Mouse (Mus musculus): ENCODE data around the gene V1ra8. TPM values are rescaled to one million over a fixed set of nuclear protein-coding genes. Genes with fewer than 3 reads are reported as not detected.
"Not testable (repeated sequence)": the region's sequence is repeated elsewhere in the genome, so short reads cannot be mapped to it uniquely, and the experiment has no call there.

V1ra8 gene
- polyA plus RNA-seq (2014; fragmentation: Nextera tagmentation; extraction: Ambion mirVana): not detected in 2 replicates

GRCm38 (mm10) chr6:90202493-90202892 lies at the start of gene V1ra8:
V1ra8 (plus strand) TSS chr6:90202793.
- not testable (repeated sequence) for DNase-seq (ENCODE audit: low spot score); H3K4me2 ChIP-seq (ENCODE audit: low read depth, low read length, severe bottlenecking); H3K4me3 ChIP-seq (ENCODE audit: low read depth, low read length); H3K4me1 ChIP-seq (replicated peaks; ENCODE audit: control insufficient read depth, insufficient read depth, low read length); ATAC-seq (replicated peaks; ENCODE audit: low FRiP score); H3K27ac ChIP-seq (ENCODE audit: low read depth, low read length); H3K9ac ChIP-seq (ENCODE audit: low read length); H3K27me3 ChIP-seq (ENCODE audit: control insufficient read depth, insufficient read depth, low read length); H3K9me3 ChIP-seq (ENCODE audit: control insufficient read depth, low read length); H3K36me3 ChIP-seq (ENCODE audit: control insufficient read depth, insufficient read depth, low read length)
- WGBS: 71% methylated on average over 1 of the region's 2 CpGs

DNA sequence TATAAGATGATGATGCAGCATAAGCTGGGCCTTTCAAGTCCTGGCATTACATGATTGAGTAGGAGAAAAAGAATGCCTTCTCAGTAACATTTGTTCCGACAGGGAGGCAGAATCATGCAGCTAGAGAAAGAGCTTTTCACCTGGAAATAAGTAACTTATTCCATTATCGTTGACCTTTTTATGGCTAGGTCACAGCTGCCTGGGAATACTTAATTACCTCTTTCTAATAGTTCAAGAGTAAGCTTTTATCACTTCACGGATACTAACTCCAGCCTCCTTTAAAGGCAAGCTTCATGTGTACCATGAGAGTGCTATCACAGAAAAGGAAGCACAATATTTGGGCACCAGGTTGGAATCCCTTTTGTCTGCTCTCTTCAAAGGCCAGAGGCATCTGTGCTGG lies 42.5 kb upstream of the V1ra8 start:
- H3K27ac ChIP-seq (ENCODE audit: low read depth, low read length): no peak overlapping the region
- no peak for ATAC-seq (replicated peaks; ENCODE audit: low FRiP score)
- no peak for DNase-seq (ENCODE audit: low spot score)
- no peak overlapping the region for H3K4me3 ChIP-seq (ENCODE audit: low read depth, low read length)
- H3K4me2 ChIP-seq (ENCODE audit: low read depth, low read length, severe bottlenecking): no peak overlapping the region
- no peaks in the 10 kb centered on the region for H3K36me3 ChIP-seq (ENCODE audit: control insufficient read depth, insufficient read depth, low read length)
- no peaks in the 10 kb centered on the region for H3K9me3 ChIP-seq (ENCODE audit: control insufficient read depth, low read length)
- no peaks in the 10 kb centered on the region for H3K4me1 ChIP-seq (replicated peaks; ENCODE audit: control insufficient read depth, insufficient read depth, low read length)
- 90% methylated on average over 3 of the region's 3 CpGs for WGBS
- H3K9ac ChIP-seq (ENCODE audit: low read length): no peak overlapping the region
- no peaks in the 10 kb centered on the region for H3K27me3 ChIP-seq (ENCODE audit: control insufficient read depth, insufficient read depth, low read length)

DNA sequence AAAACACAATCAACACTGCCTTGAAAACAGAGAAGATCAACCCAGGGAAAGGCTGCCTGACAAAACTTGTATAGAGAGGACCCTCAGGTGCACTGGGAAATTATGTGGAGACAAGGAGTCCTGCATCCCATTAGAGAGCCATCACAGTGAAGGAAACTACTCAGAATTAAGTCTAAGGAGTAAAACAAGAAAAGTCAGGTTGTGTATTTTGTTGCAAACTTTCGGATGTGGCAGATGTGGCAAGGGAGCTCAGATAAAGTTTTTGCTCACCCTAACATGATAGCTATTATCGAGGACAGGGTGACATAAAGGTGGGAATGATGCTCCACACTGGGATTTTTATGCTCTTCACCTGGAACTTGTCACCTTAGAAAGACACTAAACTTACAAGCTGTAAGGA lies 28.1 kb upstream of the V1ra8 start, which contains the start of gene Vmn1r52:
Gene Vmn1r52 (plus strand): TSS at position 301 of the 400 bp plus-strand sequence.
- WGBS: 73% methylated on average over 2 of the region's 2 CpGs
- Histone ChIP-seq H3K9me3 (ENCODE audit: control insufficient read depth, low read length) (no peaks in the 10 kb centered on the region; the same call in 1 of the 2 replicates), H3K4me2 (ENCODE audit: low read depth, low read length, severe bottlenecking) (no peak within 1 kb of the TSS), H3K36me3 (ENCODE audit: control insufficient read depth, insufficient read depth, low read length) (no peaks in the 10 kb centered on the region), H3K9ac (ENCODE audit: low read length) (no peak within 1 kb of the TSS), H3K4me1 (replicated peaks; ENCODE audit: control insufficient read depth, insufficient read depth, low read length) (no peaks in the 10 kb centered on the region), H3K4me3 (ENCODE audit: low read depth, low read length) (no peak within 1 kb of the TSS), H3K27me3 (ENCODE audit: control insufficient read depth, insufficient read depth, low read length) (no peaks in the 10 kb centered on the region), H3K27ac (ENCODE audit: low read depth, low read length) (no peak within 1 kb of the TSS)
- DNase-seq (ENCODE audit: low spot score) (no peak), ATAC-seq (replicated peaks; ENCODE audit: low FRiP score) (no peak)

DNA sequence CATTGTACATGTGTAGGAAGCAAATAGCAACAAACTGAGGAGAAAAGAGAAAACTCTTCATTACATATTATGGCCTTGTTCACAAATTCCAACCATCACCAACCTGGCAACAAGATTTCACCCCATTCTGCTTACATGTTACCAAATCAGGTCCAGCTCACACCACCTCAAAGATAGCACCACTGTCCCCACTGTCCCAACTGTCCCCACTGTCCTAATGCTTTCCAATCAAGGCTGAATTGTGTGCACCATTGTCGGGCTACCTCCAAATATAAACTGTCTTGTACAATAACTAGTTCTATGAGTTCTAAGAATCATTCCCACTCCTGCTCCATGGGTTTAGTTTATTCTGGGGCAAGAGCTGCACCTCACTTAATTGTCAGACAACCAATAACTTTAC lies 21.7 kb downstream of the V1ra8 start, which contains the start of gene Vmn1r53:
Gene Vmn1r53 (minus strand): TSS at position 101 of the 400 bp plus-strand sequence.
- no peaks in the 10 kb centered on the region for H3K27me3 ChIP-seq (ENCODE audit: control insufficient read depth, insufficient read depth, low read length)
- H3K36me3 ChIP-seq (ENCODE audit: control insufficient read depth, insufficient read depth, low read length): no peaks in the 10 kb centered on the region
- H3K4me1 ChIP-seq (replicated peaks; ENCODE audit: control insufficient read depth, insufficient read depth, low read length): no peaks in the 10 kb centered on the region
- DNase-seq (ENCODE audit: low spot score): no peak
- H3K4me3 ChIP-seq (ENCODE audit: low read depth, low read length): no peak within 1 kb of the TSS
- WGBS: 85% methylated on average over 1 of the region's 1 CpGs
- no peak for ATAC-seq (replicated peaks; ENCODE audit: low FRiP score)
- no peak within 1 kb of the TSS for H3K27ac ChIP-seq (ENCODE audit: low read depth, low read length)
- H3K4me2 ChIP-seq (ENCODE audit: low read depth, low read length, severe bottlenecking): no peak within 1 kb of the TSS
- no peak within 1 kb of the TSS for H3K9ac ChIP-seq (ENCODE audit: low read length)
- no peaks in the 10 kb centered on the region; the same call in 1 of the 2 replicates for H3K9me3 ChIP-seq (ENCODE audit: control insufficient read depth, low read length)

- 98% methylated on average over 4 of the region's 4 CpGs for WGBS
- not testable (repeated sequence) for ATAC-seq (replicated peaks; ENCODE audit: low FRiP score); H3K9ac ChIP-seq (ENCODE audit: low read length); H3K9me3 ChIP-seq (ENCODE audit: control insufficient read depth, low read length); H3K27me3 ChIP-seq (ENCODE audit: control insufficient read depth, insufficient read depth, low read length); H3K36me3 ChIP-seq (ENCODE audit: control insufficient read depth, insufficient read depth, low read length); H3K27ac ChIP-seq (ENCODE audit: low read depth, low read length); H3K4me1 ChIP-seq (replicated peaks; ENCODE audit: control insufficient read depth, insufficient read depth, low read length); H3K4me3 ChIP-seq (ENCODE audit: low read depth, low read length); H3K4me2 ChIP-seq (ENCODE audit: low read depth, low read length, severe bottlenecking); DNase-seq (ENCODE audit: low spot score)
Measured at GRCm38 (mm10) chr6:90232114-90232513, 29.5 kb downstream of the V1ra8 start.

DNA sequence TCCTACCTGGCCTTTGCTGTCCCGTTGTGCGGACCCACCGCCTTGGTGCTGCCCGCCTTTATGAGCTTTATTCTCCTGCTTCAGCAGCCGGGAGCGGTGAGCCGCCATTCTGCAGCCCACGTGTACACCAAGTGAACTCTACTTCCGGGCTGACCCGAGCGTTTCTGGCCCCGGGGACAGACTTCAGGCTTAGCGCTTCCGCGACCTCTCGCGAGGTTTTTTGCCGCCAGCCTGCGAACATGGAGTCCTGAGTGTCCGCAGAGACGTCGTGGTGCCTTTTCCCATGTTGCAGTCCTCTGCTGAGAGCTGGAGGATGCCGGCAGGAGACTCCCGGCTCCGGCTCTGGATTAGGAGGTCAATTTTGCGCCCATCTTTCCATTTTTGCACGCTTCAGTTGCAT lies 30.1 kb downstream of the V1ra8 start:
- no peak overlapping the region for H3K27ac ChIP-seq (ENCODE audit: low read depth, low read length)
- no peak for ATAC-seq (replicated peaks; ENCODE audit: low FRiP score)
- WGBS: 63% methylated on average over 27 of the region's 27 CpGs
- no peaks in the 10 kb centered on the region for H3K36me3 ChIP-seq (ENCODE audit: control insufficient read depth, insufficient read depth, low read length)
- no peak for DNase-seq (ENCODE audit: low spot score)
- no peak overlapping the region for H3K4me2 ChIP-seq (ENCODE audit: low read depth, low read length, severe bottlenecking)
- no peaks in the 10 kb centered on the region for H3K27me3 ChIP-seq (ENCODE audit: control insufficient read depth, insufficient read depth, low read length)
- H3K9me3 ChIP-seq (ENCODE audit: control insufficient read depth, low read length): no peaks in the 10 kb centered on the region; the same call in 1 of the 2 replicates
- no peak overlapping the region for H3K4me3 ChIP-seq (ENCODE audit: low read depth, low read length)
- H3K9ac ChIP-seq (ENCODE audit: low read length): no peak overlapping the region
- no peaks in the 10 kb centered on the region for H3K4me1 ChIP-seq (replicated peaks; ENCODE audit: control insufficient read depth, insufficient read depth, low read length)

DNA sequence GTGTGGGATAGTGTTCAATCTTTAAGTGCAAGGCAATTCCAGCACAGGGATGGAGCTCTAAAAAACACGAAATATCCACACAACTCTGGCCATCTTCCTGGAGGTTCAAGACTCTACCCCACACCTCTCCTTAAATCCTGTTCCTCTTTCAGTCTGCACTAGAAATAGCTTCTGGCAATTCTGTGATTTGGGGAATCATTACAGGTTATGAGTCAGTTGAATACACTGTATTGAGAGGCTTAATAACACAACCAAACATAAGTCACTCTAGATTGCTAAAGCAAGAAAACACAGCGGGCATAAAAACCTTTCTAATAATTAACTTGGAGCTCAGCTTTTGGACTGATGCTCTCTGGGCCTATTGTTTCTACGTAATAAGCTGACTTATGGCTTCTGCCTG lies 41.4 kb downstream of the V1ra8 start:
- WGBS: 80% methylated on average over 3 of the region's 3 CpGs

GRCm38 (mm10) chr6:90246000-90246399 lies 43.4 kb downstream of the V1ra8 start, which contains the start of gene Vmn1r54:
Vmn1r54 (plus strand) TSS chr6:90246300.
- no peak within 1 kb of the TSS for H3K9ac ChIP-seq (ENCODE audit: low read length)
- WGBS: 75% methylated on average over 1 of the region's 1 CpGs

More for the DNA sequence above, 41.4 kb downstream of the V1ra8 start:
- no peak overlapping the region for H3K4me2 ChIP-seq (ENCODE audit: low read depth, low read length, severe bottlenecking)
- ATAC-seq (replicated peaks; ENCODE audit: low FRiP score): no peak
- H3K27me3 ChIP-seq (ENCODE audit: control insufficient read depth, insufficient read depth, low read length): no peaks in the 10 kb centered on the region
- no peaks in the 10 kb centered on the region for H3K4me1 ChIP-seq (replicated peaks; ENCODE audit: control insufficient read depth, insufficient read depth, low read length)
- no peak overlapping the region for H3K9ac ChIP-seq (ENCODE audit: low read length)
- no peaks in the 10 kb centered on the region for H3K9me3 ChIP-seq (ENCODE audit: control insufficient read depth, low read length)
- no peak overlapping the region for H3K27ac ChIP-seq (ENCODE audit: low read depth, low read length)
- DNase-seq (ENCODE audit: low spot score): no peak
- H3K4me3 ChIP-seq (ENCODE audit: low read depth, low read length): no peak overlapping the region
- H3K36me3 ChIP-seq (ENCODE audit: control insufficient read depth, insufficient read depth, low read length): no peaks in the 10 kb centered on the region

More at GRCm38 (mm10) chr6:90246000-90246399, 43.4 kb downstream of the V1ra8 start, which contains the start of gene Vmn1r54:
- H3K9me3 ChIP-seq (ENCODE audit: control insufficient read depth, low read length): no peaks in the 10 kb centered on the region
- no peak within 1 kb of the TSS for H3K4me3 ChIP-seq (ENCODE audit: low read depth, low read length)
- ATAC-seq (replicated peaks; ENCODE audit: low FRiP score) (no peak), DNase-seq (ENCODE audit: low spot score) (no peak)
- H3K36me3 ChIP-seq (ENCODE audit: control insufficient read depth, insufficient read depth, low read length): no peaks in the 10 kb centered on the region
- H3K4me2 ChIP-seq (ENCODE audit: low read depth, low read length, severe bottlenecking): no peak within 1 kb of the TSS
- H3K27me3 ChIP-seq (ENCODE audit: control insufficient read depth, insufficient read depth, low read length): no peaks in the 10 kb centered on the region
- H3K27ac ChIP-seq (ENCODE audit: low read depth, low read length): no peak within 1 kb of the TSS
- no peaks in the 10 kb centered on the region for H3K4me1 ChIP-seq (replicated peaks; ENCODE audit: control insufficient read depth, insufficient read depth, low read length)
